Mouse (Mus musculus) heart, postnatal 0 days (tissue): ENCODE results near the gene Cdadc1. TPM values are rescaled to one million over a fixed set of nuclear protein-coding genes. Genes with fewer than 3 reads are reported as not detected.

ENCODE experiments used
- ATAC-seq: fragments of 200-750 bp; cut with Nextera tagmentation; 2 replicates; pipeline ENCODE4 v1.8.0; 2017; ENCODE audit warnings: low read depth, moderate number of reproducible peaks, moderate library complexity; ENCODE audit not compliant: insufficient read depth
- DNase-seq: peaks from one replicate; pipeline ENCODE4 v3.0.0-alpha.2; 2016; ENCODE audit warnings: low spot score
- H3K27ac ChIP-seq: fragments of 300-500 bp; sonication (generic); 2 replicates; pipeline ENCODE4 v1.5.1; 2014; ENCODE audit warnings: low read depth, mild to moderate bottlenecking
- H3K27me3 ChIP-seq: fragments of 300-500 bp; sonication (generic); 2 replicates; pipeline ENCODE4 v1.6.1; 2014; ENCODE audit warnings: low read length, mixed read lengths; ENCODE audit not compliant: control insufficient read depth, insufficient read depth
- H3K36me3 ChIP-seq: fragments of 300-500 bp; sonication (generic); replicated peaks from 2 replicates; pipeline ENCODE4 v1.6.1; 2014; ENCODE audit warnings: low read length, mixed read lengths; ENCODE audit not compliant: control insufficient read depth, insufficient read depth
- H3K4me1 ChIP-seq: fragments of 300-500 bp; sonication (generic); 2 replicates; pipeline ENCODE4 v1.6.1; 2014; ENCODE audit warnings: antibody characterized with exemption; ENCODE audit not compliant: control insufficient read depth, insufficient read depth
- H3K4me2 ChIP-seq: fragments of 300-500 bp; sonication (generic); 2 replicates; pipeline ENCODE4 v1.6.1; 2014; ENCODE audit warnings: low read depth, mild to moderate bottlenecking, low read length, moderate library complexity
- H3K4me3 ChIP-seq: fragments of 300-500 bp; sonication (generic); 2 replicates; pipeline ENCODE4 v1.5.1; 2014; ENCODE audit warnings: low read depth, low read length
- H3K9ac ChIP-seq: fragments of 300-500 bp; sonication (generic); replicated peaks from 2 replicates; pipeline ENCODE4 v1.6.1; 2014; ENCODE audit warnings: low read depth, low read length, mixed read lengths
- H3K9me3 ChIP-seq: fragments of 300-500 bp; sonication (generic); replicated peaks from 2 replicates; pipeline ENCODE4 v1.6.1; 2016; ENCODE audit warnings: low read length; ENCODE audit not compliant: control insufficient read depth
- CTCF ChIP-seq: IDR thresholded peaks from 2 replicates; pipeline ENCODE4 v1.5.1; 2016; ENCODE audit warnings: antibody characterized with exemption, control low read depth, low read depth
- EP300 ChIP-seq: IDR thresholded peaks from 2 replicates; pipeline ENCODE4 v1.6.1; 2016; ENCODE audit warnings: antibody characterized with exemption, low read depth
- WGBS: fragments of 180-500 bp; shearing (Covaris S2); extraction: QIAGEN DNeasy Blood & Tissue Kit; methylation state at CpG from one replicate; pipeline ENCODE4 v1.1.7; 2014; 5-methylcytosine and 5-hydroxymethylcytosine counted together
- polyA plus RNA-seq: library from polyadenylated mRNA; unstranded; fragments of >200 nt; fragmentation: Nextera tagmentation; extraction: Ambion mirVana; gene quantifications from 2 replicates; pipeline ENCODE4 v1.2.1, GENCODE M21; 2015
- total RNA-seq: library from RNA; depleted of rRNA; stranded (reverse); fragments of >200 nt; gene quantifications from 2 replicates; pipeline ENCODE4 v1.2.3, GENCODE M21; 2014; ENCODE audit warnings: low replicate concordance; rRNA removed

The Cdadc1 gene
- total and polyA plus RNA-seq, 2 experiments from 2014 or later, result 5.3 to 30.9 TPM

DNA sequence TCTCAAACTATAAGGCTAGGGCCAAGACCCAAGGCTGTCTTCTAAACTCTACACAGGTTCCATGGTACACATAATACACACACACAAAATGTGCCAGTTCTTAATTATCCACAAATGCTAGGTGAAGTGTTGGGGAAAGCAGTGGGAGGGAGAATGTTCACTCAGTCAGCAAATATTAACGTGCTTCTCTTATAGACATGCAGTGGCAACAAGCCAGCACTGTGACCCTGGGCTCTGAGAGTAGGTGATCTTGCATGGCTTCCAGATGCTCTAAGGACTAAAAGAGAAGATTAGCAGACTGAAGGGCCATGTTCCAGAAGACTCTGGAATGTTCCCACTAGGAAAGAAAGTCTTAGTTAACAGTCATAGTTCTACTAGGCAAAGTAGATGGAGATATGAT lies 67.0 kb downstream of the Cdadc1 start:
- Histone ChIP-seq H3K36me3 (peaks cover 6% of the 10 kb centered on the region; the same call in 1 of the 2 replicates), H3K9ac (no peak overlapping the region), H3K4me3 (no peak overlapping the region), H3K9me3 (no peaks in the 10 kb centered on the region), H3K27ac (no peak overlapping the region), H3K4me1 (no peaks in the 10 kb centered on the region), H3K27me3 (no peaks in the 10 kb centered on the region), H3K4me2 (no peak overlapping the region)
- no peak for TF ChIP-seq EP300
- no peak for TF ChIP-seq CTCF
- 42% methylated on average over 1 of the region's 1 CpGs for WGBS
- DNase-seq, result no peak
- no peak for ATAC-seq

DNA sequence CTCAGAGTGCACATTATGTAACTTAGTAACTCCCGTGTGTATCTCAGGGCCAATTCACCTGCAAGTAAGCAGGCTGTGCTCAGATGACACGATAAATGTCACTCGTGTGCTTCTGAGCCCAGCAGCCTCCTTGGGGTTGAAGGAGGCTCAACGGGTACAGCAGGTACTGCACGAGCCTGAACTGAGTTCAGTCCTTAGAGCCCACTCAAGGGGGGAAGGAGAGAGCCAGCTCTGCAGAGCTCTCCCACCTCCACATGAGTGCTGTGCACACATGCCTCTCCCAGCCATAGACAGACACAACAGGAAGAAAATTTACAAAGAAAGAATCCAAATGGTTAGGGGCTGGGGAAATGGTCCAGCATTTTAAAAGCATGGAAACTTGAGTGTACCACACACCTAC lies 71.9 kb downstream of the Cdadc1 start:
- Histone ChIP-seq H3K27me3 (no peaks in the 10 kb centered on the region), H3K9me3 (no peaks in the 10 kb centered on the region), H3K4me3 (no peak overlapping the region), H3K4me1 (no peaks in the 10 kb centered on the region), H3K27ac (no peak overlapping the region), H3K36me3 (peaks cover 1% of the 10 kb centered on the region; the same call in 1 of the 2 replicates), H3K4me2 (no peak overlapping the region), H3K9ac (no peak overlapping the region)
- TF ChIP-seq EP300 (no peak), CTCF (no peak)
- 82% methylated on average over 5 of the region's 5 CpGs for WGBS
- no peak for ATAC-seq
- DNase-seq, result no peak

- no peak for DNase-seq
- WGBS, result 84% methylated on average over 6 of the region's 6 CpGs
- no peak for ATAC-seq
- H3K9me3 ChIP-seq, result no peaks in the 10 kb centered on the region
- H3K4me3 ChIP-seq, result no peak overlapping the region
- no peaks in the 10 kb centered on the region for H3K27me3 ChIP-seq
- H3K4me2 ChIP-seq, result no peak overlapping the region
- no peaks in the 10 kb centered on the region for H3K4me1 ChIP-seq
- H3K36me3 ChIP-seq, result no peaks in the 10 kb centered on the region
- no peak overlapping the region for H3K27ac ChIP-seq
- no peak overlapping the region for H3K9ac ChIP-seq
- TF ChIP-seq EP300 (no peak), CTCF (no peak)
Observed at GRCm38 (mm10) chr14:59513922-59514444, 83.8 kb downstream of the Cdadc1 start.

Other genes with a start within 250 kb of the Cdadc1 start
- 13.7 and 19.0 TPM in 2 replicates for gene Phf11d, start 232.5 kb downstream of the Cdadc1 start, total RNA-seq
- gene Phf11d, start 232.5 kb downstream of the Cdadc1 start, polyA plus RNA-seq, result 5.5 and 6.7 TPM in 2 replicates
- 0.46 TPM in 1 of 2 replicates, not detected in the other for gene Phf11c, start 202.6 kb downstream of the Cdadc1 start, total RNA-seq
- 0.15 and 0.18 TPM in 2 replicates for gene Phf11c, start 202.6 kb downstream of the Cdadc1 start, polyA plus RNA-seq
- 0.23 and 3.7 TPM in 2 replicates for gene Setdb2, start 157.1 kb downstream of the Cdadc1 start, total RNA-seq
- gene Setdb2, start 157.1 kb downstream of the Cdadc1 start, polyA plus RNA-seq, result 4.7 and 4.9 TPM in 2 replicates
- 7.1 and 12.3 TPM in 2 replicates for gene Cab39l, start 157.0 kb downstream of the Cdadc1 start, total RNA-seq
- gene Cab39l, start 157.0 kb downstream of the Cdadc1 start, polyA plus RNA-seq, result 12.9 and 15.0 TPM in 2 replicates
- 11.1 and 14.2 TPM in 2 replicates for gene Shisa2, start 27.3 kb upstream of the Cdadc1 start, total RNA-seq
- gene Shisa2, start 27.3 kb upstream of the Cdadc1 start, polyA plus RNA-seq, result 1.8 and 2.3 TPM in 2 replicates